Mouse (Mus musculus) induced T-regulatory cell, adult 2 months (primary cell): ENCODE data around the gene Vinac1.

ENCODE experiments used
- DNase-seq: peaks from one replicate; pipeline ENCODE4 v3.0.0-alpha.2; 2012; ENCODE audit warnings: low read depth

The Vinac1 gene

DNA sequence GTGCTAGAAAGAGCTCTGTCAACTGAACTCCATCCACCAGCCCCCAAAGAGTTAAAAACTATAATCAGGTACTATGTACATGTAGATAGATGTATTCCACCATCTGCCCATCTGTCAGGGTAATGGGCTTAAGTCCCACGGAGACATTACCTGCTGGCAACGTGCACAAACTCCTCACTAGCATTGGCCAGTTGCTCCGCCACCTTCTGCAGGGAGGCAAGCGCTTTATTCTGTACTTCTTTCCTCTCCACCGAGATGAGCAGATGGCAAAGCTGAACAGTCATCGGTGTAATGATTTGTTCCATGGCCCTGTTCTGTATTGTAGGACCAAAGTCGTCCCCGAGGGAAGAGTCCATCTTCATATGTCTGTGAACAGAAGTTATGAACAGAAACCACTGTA, at the start of gene Vinac1:
Gene Vinac1, minus strand, starts transcription at position 362 of the 400 bp plus-strand sequence.
- no peak for DNase-seq

DNA sequence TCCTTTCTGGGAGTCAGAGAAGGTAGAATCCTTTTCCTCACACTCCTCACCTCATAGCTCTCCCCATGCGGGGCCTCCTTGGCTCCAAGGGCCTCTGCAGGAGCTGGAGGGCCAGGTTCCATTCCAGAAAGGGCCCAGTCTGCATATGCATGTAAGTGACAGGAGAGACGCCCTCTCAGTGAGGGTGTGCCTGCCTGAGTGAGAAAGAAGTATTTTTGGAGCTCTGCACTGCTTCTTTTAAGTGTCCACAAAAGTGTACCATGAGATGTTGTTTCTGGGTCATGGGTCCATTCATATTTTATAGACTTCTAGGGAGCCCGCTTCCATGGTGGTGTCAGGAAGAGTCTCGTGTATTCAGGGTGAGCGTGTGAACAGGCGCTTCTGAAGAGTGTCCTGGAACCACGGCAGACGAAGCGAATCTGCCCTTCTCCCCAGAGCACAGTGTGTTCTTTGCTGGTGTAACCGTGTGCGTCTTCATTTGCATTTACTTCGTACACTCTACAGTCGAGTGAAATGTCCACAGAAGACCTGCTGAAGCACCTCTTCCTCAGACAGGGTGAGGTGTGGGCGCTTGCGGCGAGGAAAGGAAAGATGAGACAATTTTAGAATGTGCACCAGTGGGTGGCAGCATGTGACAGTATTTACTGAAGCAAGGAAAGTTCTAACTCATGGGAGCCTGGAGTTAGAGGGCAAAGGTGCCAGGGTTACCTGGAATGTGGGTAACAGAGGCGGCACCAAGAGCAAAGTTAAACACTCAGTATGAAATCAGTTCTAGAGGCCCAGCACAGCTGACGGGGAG, 46.2 kb upstream of the Vinac1 start:
- no peak for DNase-seq

DNA sequence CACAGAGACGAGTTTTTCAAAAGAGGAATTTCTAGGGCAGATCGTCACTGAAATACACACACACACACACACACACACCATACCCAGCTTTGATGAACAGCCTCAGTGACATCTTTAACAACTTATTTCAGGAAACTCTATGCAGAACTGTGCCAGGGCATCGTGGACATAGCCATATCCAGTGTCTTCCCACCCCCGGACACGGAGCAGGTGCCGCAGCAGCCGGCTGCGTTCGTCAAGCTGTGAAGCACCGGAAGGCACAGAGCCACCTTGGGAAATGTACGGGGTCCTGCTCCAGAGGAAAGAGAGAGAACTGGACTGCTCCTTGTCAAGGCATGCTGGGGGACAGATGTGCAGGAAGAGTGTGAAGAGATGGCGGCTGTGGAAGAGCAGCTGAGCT, 44.8 kb upstream of the Vinac1 start:
- DNase-seq, result no peak

DNA sequence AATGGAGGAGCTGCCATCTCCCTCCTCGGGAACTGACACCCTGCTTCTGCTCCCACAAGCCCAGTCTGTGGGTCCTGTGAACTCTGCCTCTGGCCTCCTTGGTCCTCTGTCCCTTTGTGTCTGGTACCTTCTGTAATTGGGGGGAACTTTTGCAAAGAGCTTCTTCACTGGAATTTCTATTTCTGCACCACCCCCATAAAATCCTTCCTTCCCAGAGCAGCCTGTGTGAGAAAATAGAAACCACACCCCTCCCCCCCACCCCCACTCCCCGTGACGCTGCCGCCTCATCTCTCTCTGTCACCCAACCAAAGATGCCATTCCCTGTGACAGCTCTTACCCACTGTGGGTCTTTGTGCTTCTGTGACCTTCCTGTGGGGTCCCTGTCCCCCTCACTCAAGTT, 42.4 kb upstream of the Vinac1 start:
- DNase-seq, result no peak

DNA sequence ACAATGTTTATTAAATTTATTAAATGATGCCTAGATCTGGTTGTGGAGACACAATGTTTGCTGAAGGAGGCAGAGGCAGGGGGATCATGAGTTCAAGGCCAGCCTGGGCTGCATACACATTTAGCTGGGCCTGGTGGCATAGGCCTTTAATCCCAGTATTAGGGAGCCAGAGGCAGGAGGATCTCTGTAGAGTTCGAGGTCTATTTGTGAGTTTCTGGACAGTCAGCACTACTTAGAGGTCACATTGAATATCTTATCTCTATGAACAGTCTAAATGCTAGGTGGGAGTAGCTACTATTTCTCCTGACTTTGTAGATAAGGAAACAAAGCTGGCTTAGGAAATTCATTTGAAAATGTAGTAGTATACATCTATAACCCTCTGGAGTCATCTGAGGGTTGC, 39.5 kb upstream of the Vinac1 start:
- no peak for DNase-seq

DNA sequence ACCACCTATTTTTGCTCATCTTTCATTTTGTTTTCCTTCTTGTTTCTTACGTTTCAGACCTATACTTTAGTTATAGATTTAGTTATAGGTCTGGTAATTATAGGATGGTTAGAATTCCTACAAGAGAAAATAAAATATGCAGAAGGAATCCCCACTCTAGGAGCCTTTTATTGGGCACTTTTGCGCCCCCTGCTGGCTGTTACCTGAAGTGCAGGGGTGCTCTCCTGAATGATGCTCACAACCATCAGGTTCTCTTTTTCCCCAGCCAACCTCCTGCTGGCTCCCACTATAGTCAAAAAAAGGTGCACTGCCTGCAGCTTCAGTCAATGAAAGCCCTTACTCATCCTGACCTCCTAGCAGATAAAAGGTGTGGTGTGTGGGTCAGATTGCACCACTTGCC, 37.0 kb upstream of the Vinac1 start:
- DNase-seq, result peak; percentile 69

DNA sequence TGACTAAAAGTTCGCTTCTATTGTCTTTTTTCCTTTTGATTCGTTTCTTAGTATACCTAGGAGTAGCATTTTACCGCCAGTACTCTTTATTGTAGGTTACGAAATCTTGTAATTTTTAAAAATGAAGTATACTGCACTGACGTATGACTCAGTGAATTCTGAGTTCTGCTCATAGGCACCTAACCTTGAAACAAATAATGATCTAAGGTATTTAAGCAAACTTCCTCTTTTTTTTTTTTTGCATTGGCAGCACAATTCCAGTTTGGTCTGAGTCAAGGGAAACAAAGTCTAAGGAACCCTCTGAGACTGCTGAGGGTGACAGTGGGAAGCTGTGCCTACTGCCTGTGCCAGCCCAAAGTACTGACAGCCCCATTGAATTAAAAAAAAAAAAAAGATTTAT, 35.5 kb upstream of the Vinac1 start:
- DNase-seq, result no peak

DNA sequence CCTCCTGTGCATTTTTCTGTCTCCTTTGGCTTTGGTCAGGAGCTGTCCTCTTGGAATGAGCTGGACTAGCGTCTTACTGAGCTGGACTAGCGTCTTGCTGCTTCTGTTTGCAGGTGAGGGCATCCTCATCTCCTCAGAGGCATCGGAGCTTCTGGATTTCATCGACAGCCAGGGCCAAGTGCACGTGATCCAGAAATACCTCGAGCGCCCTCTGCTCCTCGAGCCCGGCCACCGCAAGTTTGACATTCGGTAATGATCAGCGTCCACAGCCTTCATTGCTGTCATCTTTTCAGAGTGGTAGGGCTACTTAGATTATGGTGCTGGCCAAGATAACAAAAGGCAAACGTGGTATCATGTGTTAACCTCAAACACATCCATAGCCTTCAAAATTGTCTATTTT, 33.1 kb upstream of the Vinac1 start:
- no peak for DNase-seq

DNA sequence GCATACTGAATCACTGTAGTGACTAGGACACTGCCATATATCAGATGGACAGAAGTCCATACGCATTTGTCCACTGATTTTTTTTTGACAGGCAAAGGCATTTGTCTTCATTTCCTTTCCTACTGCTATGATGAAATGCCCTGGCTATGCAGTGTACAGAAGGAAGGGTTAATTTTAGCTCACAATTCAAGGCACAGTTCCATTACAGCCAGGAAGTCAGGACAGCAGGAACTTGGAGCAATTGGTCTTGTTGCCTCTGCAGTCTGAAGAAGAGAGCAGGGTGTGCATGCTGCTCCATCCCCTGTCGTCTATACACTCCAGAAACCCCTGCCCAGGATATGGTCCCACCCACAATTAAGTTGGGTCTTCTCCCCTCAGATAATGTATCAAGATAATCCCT, 31.2 kb upstream of the Vinac1 start:
- no peak for DNase-seq

DNA sequence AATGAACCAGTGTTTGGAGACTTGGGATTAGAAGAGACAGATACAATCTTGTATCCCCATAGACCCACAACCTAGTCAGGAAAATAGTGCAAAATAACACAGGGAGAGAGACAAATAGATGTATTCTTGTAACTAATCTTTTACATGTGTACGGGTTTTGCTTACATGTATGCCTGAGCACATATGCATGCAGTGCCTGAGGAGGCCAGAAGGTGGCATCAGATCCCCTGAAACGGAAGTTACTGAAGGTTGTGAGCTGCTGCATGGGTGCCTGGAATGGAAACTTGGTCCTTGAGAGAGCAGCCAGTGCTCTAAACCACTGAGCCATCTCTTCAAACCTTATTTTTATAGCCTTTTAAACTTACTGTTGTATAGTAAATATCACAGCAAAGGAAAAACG, 30.3 kb upstream of the Vinac1 start:
- DNase-seq, result peak; percentile 66

DNA sequence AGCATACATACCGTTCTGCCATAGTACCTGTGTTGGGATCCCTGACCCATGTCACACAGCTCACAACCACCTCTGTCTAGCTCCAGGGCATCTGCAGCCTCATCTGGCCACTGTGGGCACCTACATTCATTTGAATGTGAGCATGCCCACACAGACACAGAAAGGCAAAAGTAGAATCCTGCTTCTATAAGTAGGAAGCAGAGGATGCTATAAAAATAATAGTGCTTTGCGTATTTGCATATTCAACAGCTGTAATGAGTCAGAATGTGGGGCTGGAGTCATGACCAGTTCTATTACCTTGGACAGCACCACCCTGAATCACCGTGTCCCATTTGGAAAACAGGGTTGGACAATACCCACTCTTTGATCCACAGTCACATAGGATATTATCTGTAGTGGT, 22.3 kb upstream of the Vinac1 start:
- DNase-seq, result no peak

DNA sequence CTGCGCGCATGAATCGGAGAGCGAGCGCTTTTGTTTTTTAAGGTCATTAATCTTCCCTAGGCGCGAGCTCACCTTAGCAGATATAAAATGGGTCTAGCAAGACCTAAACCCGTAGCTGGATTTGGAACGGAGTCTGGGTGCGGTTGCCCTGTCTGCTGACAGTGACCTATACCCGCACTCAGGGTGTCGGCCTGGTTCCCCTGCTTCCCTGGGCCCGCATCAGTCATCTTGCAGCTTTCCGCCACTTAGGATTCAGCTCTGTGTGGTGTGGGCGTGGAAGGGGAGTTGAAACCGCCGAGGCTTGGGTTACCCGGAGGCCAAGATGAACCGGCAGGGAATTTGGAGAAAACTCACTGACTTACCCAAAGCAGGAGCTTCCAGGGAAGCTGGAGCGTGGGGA, 18.4 kb upstream of the Vinac1 start:
- DNase-seq, result peak; percentile 68

DNA sequence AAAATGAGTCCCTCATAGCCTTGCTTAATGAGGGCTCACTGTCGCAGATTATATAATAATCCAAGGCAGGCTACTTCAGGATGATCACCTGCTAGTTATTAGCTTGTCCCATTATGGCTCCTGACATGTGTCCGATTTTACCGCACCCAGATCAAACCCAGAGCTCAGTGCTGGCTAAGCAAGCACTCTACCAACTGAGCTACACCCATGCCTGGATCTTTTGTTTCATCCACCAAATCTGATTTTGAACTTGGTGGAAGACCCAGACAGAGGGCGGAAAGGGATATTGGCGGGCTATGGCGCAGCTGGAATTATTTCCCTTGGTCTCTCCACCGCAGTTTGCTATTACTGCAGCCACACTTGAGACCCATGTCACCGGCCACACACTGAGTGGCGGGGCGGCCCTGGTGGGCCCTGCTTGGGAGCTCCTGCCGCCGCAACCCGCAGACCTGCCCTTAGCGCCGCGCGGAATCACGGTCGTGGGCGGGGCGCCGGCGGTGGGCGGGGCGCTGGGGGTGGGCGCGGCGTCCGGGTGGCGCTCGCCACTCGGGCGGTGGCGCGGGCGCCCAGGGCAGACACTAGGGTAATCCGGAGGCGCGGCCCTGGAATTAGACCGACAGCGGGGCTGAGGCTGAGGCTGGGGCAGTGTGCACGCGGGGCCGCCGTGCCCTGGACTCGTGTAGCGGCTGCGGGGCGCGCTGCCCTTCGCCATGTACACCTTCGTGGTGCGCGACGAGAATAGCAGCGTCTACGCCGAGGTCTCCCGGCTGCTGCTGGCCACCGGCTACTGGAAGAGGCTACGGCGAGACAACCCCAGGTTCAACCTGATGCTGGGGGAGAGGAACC, 17.7 kb upstream of the Vinac1 start, which contains the start of gene Ttl:
Gene Ttl, plus strand, starts transcription at position 506 of the 846 bp plus-strand sequence.
- DNase-seq, result peak; percentile 87

DNA sequence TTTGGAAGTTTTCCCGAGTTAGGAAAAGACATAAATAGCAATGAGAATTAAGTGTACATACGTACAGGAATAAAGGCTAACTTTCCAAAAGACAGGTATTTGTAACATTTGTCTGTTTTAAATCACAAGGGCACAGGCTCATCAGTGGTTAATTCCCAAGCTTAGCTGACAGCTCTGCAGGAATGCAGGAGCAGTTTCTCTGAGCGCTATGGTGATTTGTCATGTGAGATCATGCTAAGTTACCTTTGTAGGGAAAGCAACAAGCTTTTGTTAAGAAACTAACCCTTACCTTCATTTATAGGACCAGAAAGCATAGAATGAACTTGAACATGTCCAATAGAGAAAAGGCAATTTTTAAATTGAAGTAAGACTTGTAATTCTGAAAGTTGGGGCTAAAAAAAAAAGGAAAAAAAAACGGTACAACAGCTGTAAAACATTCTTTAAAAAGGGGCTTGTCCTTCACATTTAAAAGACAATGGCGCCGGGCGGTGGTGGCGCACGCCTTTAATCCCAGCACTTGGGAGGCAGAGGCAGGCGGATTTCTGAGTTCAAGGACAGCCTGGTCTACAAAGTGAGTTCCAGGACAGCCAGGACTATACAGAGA, 13.6 kb upstream of the Vinac1 start:
- DNase-seq, result no peak

DNA sequence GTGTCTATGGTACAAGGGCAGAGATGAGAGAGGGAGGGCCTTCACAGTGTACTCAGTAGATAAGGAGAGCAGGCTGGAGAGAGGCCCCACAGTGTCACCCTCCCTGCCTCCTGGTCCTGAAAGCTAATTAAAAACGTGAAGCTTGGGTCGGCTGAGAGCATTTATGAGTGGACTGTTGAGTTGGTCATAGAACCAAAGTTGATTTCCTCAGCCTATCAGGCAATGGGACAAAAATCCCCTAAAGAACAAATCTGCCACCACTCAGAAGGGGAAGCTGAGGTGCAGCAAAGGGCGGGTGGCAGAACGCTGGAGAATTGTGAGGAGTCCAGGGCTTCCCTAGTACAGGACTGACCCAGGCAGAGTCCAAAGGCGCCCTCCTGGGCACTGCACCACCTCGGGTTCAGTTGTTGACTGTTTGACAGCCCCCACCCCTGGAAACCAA, 10.0 kb upstream of the Vinac1 start:
- DNase-seq, result no peak

DNA sequence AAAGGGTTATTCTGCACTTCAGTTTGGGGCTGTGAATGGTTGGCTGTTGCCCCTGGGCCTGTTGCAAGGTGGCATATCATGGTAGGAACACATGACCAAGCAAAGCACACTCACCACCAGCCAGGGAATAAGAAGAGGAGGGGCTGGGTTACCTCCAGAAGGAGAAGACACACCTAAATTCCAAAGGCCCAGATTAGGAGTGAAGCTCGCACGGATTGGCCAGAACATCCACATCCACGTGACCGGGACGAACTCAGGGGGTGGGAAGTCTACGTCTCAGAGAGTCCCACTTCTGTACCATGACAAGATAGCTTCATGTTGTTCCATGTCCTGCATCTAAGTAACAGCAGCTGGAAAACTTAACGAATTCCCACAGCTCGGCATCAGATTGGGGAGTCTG, 9.3 kb upstream of the Vinac1 start:
- no peak for DNase-seq

DNA sequence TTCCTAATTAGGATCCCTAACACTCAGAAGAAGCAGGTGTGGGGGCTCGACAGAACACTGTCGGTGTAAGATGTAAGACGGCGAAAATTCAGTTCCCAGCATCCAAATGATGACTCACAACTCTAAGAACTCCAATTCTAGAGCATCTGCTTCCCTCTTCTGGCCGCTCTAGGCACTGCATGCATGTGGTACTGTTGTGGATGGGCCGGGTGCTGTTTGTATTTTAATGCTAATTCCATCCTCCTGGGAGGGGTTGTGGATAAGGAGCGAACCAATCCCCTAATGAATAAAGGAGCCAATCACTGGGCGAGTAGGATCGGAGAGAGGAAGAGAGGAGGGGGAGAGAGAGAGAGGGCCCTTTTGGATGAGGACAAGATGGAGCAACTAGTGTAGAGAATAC, 8.6 kb upstream of the Vinac1 start:
- peak; percentile 63 for DNase-seq

DNA sequence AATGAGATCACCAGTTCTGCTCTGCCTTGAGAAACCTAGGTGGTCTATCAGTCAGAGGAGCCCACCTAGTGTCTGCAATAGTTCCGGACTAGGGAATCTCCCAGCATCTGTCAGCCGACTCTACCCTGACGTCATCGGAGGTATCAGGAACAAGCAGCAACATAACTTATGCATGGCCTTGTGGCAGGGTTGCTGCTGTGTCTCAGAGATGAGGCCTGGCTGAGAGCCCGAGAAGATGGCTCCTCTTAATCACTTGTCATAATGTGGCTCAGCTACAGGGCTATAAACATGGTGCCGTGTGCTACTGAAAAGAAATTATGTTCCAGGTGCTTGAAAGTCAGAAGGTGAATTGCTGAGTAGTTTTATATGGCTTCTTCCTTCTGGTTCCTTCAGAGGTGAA, 7.8 kb upstream of the Vinac1 start:
- DNase-seq, result no peak

DNA sequence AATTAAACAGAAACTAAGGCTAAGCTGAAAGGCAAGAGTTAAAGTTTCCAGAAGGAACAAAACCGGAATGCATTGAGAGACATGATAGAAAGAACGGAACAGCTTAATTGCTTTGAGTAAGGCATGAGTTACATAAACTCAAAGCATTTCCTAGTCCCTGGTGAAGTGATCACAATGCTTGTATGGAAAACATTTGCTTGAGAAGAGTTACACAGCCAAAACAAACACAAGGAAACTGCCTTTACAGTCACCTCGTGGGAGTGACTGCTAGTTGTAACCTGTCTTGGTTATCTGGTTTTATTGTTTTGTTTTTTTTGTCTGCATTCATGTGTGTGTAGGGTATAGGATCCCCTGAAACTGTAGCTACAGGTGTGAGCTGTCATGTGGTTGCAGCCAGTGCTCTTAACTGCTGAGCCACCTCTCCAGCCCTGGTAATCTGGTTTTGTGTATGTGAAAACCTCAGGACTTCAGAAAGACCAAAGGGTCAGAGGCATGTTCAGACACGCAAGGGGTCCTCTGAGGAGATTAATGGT, 4.5 kb upstream of the Vinac1 start:
- no peak for DNase-seq

DNA sequence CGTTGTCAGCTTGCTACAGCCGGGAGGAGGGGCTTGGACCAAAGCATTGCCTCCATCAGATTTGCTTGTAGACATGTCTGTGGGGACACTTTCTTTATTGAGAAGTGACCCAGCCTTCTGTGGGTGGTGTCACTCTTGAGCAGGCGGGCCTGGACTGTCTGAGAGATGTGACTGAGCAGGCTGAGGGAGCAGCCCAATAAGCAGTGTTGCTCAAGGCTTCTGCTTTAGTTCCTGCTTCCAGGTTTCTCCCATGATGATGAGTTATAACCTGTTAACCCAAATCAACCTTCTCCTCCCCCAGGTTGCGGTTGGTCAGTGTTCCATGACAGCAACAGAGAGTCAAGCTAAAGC, 1.2 kb downstream of the Vinac1 start:
- no peak for DNase-seq

DNA sequence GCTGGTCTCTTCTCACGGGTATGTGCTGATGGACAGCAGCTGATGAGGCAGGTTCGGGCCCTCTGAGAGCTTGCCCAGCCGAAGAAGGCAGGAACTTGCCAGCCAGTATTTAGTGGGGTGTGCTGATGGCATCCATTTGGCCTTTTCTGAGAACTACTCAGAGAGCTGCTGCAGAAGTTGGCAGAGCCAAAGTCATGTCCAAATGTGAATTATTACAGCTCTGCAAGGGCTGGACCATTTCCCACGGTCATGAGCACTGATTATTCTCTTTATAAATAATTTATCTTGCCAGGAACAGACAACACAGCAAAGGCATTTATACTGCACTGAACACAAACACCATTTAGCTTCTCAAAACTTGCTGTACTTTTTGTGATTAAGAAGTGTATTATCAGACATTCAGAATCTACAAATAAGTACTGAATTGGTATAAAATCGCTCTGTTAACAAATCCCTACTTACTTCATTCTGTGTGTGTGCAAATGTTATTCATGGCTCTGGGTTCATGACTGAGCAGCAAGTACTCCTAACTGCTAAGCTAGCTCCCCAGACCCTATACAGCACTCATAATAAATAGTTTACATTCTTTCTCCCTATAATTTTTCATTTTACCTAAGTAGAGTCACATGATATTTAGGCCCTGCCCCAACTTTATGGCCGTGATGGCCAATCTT, 1.7 kb downstream of the Vinac1 start:
- no peak for DNase-seq

DNA sequence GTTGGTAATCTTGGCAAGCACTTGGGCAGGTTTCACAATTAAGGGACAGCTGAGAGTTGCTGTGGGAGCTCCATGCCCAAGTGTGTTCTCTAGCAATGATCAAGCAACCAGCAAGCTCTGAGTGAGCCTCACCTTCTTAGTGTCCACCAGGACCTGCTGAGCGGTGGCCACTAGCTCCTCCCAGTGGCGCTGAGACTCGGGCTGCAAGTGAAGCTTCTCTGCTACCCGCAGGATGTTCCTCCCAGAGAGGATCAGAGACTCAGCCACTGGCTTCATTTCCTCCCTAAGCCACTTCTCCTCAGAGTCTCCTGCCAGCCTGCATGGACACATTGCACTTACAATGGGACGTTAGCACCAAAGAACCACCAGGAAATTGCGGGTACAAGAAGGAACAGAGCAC, 7.4 kb downstream of the Vinac1 start:
- DNase-seq, result no peak
